Mouse (Mus musculus) heart, embryonic 10.5 days (tissue): ENCODE data around the gene Adh6b. TPM values are rescaled to one million over a fixed set of nuclear protein-coding genes. Genes with fewer than 3 reads are reported as not detected.
"Not testable (repeated sequence)": the region's sequence is repeated elsewhere in the genome, so short reads cannot be mapped to it uniquely, and the experiment has no call there.

Source experiments
- DNase-seq: peaks from one replicate; pipeline ENCODE4 v3.0.0-alpha.2; 2017; ENCODE audit warnings: low spot score
- H3K27ac ChIP-seq: fragments of 300-500 bp; sonication (generic); 2 replicates; pipeline ENCODE4 v1.5.1; 2016; ENCODE audit warnings: mild to moderate bottlenecking
- H3K27me3 ChIP-seq: fragments of 300-500 bp; sonication (generic); 2 replicates; pipeline ENCODE4 v1.6.1; 2016; ENCODE audit warnings: mild to moderate bottlenecking; ENCODE audit not compliant: poor library complexity, insufficient read depth, severe bottlenecking
- H3K36me3 ChIP-seq: fragments of 300-500 bp; sonication (generic); 2 replicates; pipeline ENCODE4 v1.6.1; 2016; ENCODE audit warnings: mild to moderate bottlenecking, moderate library complexity
- H3K4me1 ChIP-seq: fragments of 300-500 bp; sonication (generic); 2 replicates; pipeline ENCODE4 v1.6.1; 2016; ENCODE audit warnings: mild to moderate bottlenecking
- H3K4me3 ChIP-seq: fragments of 300-500 bp; sonication (generic); 2 replicates; pipeline ENCODE4 v1.5.1; 2016; ENCODE audit warnings: mild to moderate bottlenecking, moderate library complexity
- H3K9me3 ChIP-seq: fragments of 300-500 bp; sonication (generic); 2 replicates; pipeline ENCODE4 v1.6.1; 2016; ENCODE audit warnings: mild to moderate bottlenecking, moderate library complexity
- WGBS: fragments of 180-500 bp; shearing (Covaris S2); methylation state at CpG from one replicate; pipeline ENCODE4 v1.1.7; 2016; 5-methylcytosine and 5-hydroxymethylcytosine counted together
- polyA plus RNA-seq: library from polyadenylated mRNA; unstranded; fragments of >200 nt; fragmentation: Nextera tagmentation; extraction: Ambion mirVana; gene quantifications from 2 replicates; pipeline ENCODE4 v1.2.1, GENCODE M21; 2016

The Adh6b gene
- polyA plus RNA-seq, 1 experiment from 2014 or later: 1.7 TPM

GRCm38 (mm10) chr3:138370289-138370688, 28.7 kb downstream of the Adh6b start:
- not testable (repeated sequence) for DNase-seq, H3K36me3 ChIP-seq, H3K27ac ChIP-seq, H3K27me3 ChIP-seq, H3K4me1 ChIP-seq, H3K4me3 ChIP-seq, H3K9me3 ChIP-seq
- WGBS: 42% methylated on average over 4 of the region's 4 CpGs

DNA sequence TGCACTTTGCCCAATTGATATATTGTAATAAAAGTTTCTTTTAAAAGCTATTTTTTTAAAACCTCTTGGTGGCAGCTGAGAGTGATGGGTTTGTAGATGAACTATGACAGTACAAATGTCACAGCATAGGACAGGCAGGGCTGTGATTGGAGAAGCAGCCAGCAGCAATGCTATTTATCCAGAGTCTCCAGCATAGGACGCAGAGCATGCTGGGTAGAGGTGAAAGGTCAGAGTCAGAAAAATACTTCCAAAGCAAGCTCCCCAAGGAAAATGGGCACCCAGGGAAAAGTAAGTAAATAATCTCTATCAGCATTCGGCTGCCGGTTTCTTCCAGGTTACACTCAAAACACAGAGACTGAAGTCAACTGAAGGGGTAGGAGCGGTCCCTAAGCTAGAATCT, 32.3 kb downstream of the Adh6b start:
- WGBS: 80% methylated on average over 4 of the region's 4 CpGs
- no peak overlapping the region for H3K4me3 ChIP-seq
- H3K4me1 ChIP-seq: no peaks in the 10 kb centered on the region
- no peak overlapping the region for H3K27ac ChIP-seq
- no peak for DNase-seq
- H3K9me3 ChIP-seq: no peaks in the 10 kb centered on the region
- no peaks in the 10 kb centered on the region for H3K36me3 ChIP-seq
- no peaks in the 10 kb centered on the region for H3K27me3 ChIP-seq

DNA sequence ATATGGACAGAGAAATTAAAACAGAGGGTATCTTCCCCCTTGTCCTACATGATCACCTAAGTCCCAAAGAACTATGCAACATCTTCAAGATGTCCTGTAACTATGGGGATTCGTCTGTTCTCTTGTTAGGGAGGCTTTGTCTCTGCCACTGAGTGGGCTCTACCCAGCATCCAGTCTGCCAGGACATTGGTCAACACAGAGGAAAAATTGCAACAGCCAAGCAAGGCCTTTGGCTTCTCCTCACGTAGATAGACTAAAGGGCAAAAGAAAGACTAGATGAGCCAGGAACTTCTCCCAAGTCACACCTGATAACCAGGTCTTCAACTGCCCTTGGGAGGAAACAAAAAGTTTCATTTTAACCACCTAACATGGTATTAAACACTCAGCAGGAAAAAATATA, 33.6 kb downstream of the Adh6b start:
- H3K36me3 ChIP-seq: no peaks in the 10 kb centered on the region
- H3K9me3 ChIP-seq: no peaks in the 10 kb centered on the region
- H3K4me3 ChIP-seq: no peak overlapping the region
- H3K27ac ChIP-seq: no peak overlapping the region
- 71% methylated on average over 2 of the region's 2 CpGs for WGBS
- no peak for DNase-seq
- no peaks in the 10 kb centered on the region for H3K4me1 ChIP-seq
- H3K27me3 ChIP-seq: no peaks in the 10 kb centered on the region

- Histone ChIP-seq H3K9me3 (no peaks in the 10 kb centered on the region), H3K4me1 (no peaks in the 10 kb centered on the region), H3K27ac (no peak overlapping the region), H3K27me3 (no peaks in the 10 kb centered on the region), H3K4me3 (no peak overlapping the region), H3K36me3 (no peaks in the 10 kb centered on the region)
- no peak for DNase-seq
- WGBS: 66% methylated on average over 3 of the region's 3 CpGs
Measured at GRCm38 (mm10) chr3:138381133-138381532, 39.6 kb downstream of the Adh6b start.

- Histone ChIP-seq H3K36me3 (no peaks in the 10 kb centered on the region), H3K9me3 (no peaks in the 10 kb centered on the region), H3K27ac (no peak overlapping the region), H3K4me3 (no peak overlapping the region), H3K4me1 (no peaks in the 10 kb centered on the region), H3K27me3 (no peaks in the 10 kb centered on the region)
- WGBS: 92% methylated on average over 6 of the region's 6 CpGs
- DNase-seq: no peak
Measured at GRCm38 (mm10) chr3:138387155-138387554, 45.6 kb downstream of the Adh6b start.

GRCm38 (mm10) chr3:138404872-138405271, 63.3 kb downstream of the Adh6b start:
- Histone ChIP-seq H3K36me3 (no peaks in the 10 kb centered on the region), H3K27me3 (no peaks in the 10 kb centered on the region), H3K27ac (no peak overlapping the region), H3K9me3 (no peaks in the 10 kb centered on the region), H3K4me1 (no peaks in the 10 kb centered on the region), H3K4me3 (no peak overlapping the region)
- WGBS: 76% methylated on average over 3 of the region's 3 CpGs
- DNase-seq: no peak

GRCm38 (mm10) chr3:138405341-138405740, 63.8 kb downstream of the Adh6b start:
- Histone ChIP-seq H3K9me3 (no peaks in the 10 kb centered on the region), H3K36me3 (no peaks in the 10 kb centered on the region), H3K27ac (no peak overlapping the region), H3K4me3 (no peak overlapping the region), H3K4me1 (no peaks in the 10 kb centered on the region), H3K27me3 (no peaks in the 10 kb centered on the region)
- DNase-seq: no peak
- 32% methylated on average over 3 of the region's 3 CpGs for WGBS

- Histone ChIP-seq H3K27ac (no peak overlapping the region), H3K36me3 (no peaks in the 10 kb centered on the region), H3K4me1 (no peaks in the 10 kb centered on the region), H3K4me3 (no peak overlapping the region), H3K27me3 (no peaks in the 10 kb centered on the region), H3K9me3 (no peaks in the 10 kb centered on the region)
- 68% methylated on average over 7 of the region's 7 CpGs for WGBS
- no peak for DNase-seq
Measured at GRCm38 (mm10) chr3:138405840-138406239, 64.3 kb downstream of the Adh6b start.

- Histone ChIP-seq H3K4me1 (no peaks in the 10 kb centered on the region), H3K36me3 (no peaks in the 10 kb centered on the region), H3K9me3 (no peaks in the 10 kb centered on the region), H3K27me3 (no peaks in the 10 kb centered on the region), H3K27ac (no peak overlapping the region), H3K4me3 (no peak overlapping the region)
- no peak for DNase-seq
- 82% methylated on average over 1 of the region's 1 CpGs for WGBS
Measured at GRCm38 (mm10) chr3:138407920-138408319, 66.3 kb downstream of the Adh6b start.

Other genes with a start within 250 kb of the Adh6b start
- gene Trmt10a, start 198.3 kb upstream of the Adh6b start, polyA plus RNA-seq: 12.7 and 13.7 TPM in 2 replicates
- 9.0 and 19.0 TPM in 2 replicates for gene Mttp, start 196.8 kb upstream of the Adh6b start, polyA plus RNA-seq
- not detected in 2 replicates for gene 4930579F01Rik, start 147.9 kb upstream of the Adh6b start, polyA plus RNA-seq
- gene Adh7, start 124.0 kb upstream of the Adh6b start, polyA plus RNA-seq: 0.19 TPM in 1 of 2 replicates, not detected in the other
- gene Adh1, start 80.8 kb upstream of the Adh6b start, polyA plus RNA-seq: 0.99 and 1.0 TPM in 2 replicates
- gene Adh6a, start 28.5 kb upstream of the Adh6b start, polyA plus RNA-seq: 0.17 TPM in 1 of 2 replicates, not detected in the other
- not detected in 2 replicates for gene Adh4, start 73.7 kb downstream of the Adh6b start, polyA plus RNA-seq
- 177 and 216 TPM in 2 replicates for gene Adh5, start 101.3 kb downstream of the Adh6b start, polyA plus RNA-seq
- 47.1 and 48.8 TPM in 2 replicates for gene Metap1, start 147.7 kb downstream of the Adh6b start, polyA plus RNA-seq
- 368 and 419 TPM in 2 replicates for gene Eif4e, start 184.4 kb downstream of the Adh6b start, polyA plus RNA-seq